Mouse (Mus musculus): ENCODE measurements around the gene Plxna4. TPM values are rescaled to one million over a fixed set of nuclear protein-coding genes. Genes with fewer than 3 reads are reported as not detected.
A peak's percentile ranks its signal among the peaks of the same experiment; 100 is the strongest.

Gene Plxna4
- 10 to 100 TPM; 11.2 to 11.8 TPM for total RNA-seq (2021)

DNA sequence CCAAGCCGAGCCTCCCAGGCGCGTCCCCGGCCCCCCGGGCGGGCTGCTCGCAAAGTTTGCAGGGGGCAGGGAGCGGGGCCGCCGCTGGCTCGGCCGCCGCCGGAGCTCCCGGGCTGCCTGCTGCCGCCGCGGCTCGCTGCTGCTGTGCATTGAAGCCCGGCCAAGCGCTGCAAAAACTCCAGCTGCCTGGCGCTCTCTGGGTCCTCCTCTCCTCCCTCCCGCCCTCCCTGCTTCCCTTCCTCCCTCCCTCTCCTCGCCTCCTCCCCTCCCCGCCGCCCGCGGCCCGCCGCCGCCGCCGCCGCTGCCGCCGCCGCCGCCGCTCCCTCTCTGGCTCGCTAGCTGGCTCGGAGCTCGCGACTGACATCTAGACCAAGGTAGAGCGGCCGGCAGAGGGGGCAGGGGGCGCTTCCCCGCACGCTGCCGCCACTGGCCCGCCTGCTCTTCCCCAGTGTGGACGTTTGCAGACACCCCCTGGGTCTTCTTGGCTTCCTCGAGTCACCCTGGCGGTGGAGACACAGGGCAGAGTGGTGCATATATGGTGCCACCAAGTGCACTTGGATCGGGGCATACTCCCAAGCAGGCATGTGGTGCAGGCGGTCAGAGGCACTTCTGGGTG is at the start of gene Plxna4:
Gene Plxna4 (minus strand): TSS at position 137 of the 616 bp plus-strand sequence.
- intact Hi-C loops (cut with DNase I), result loop anchor here (1.0 to 5.0 kb wide), 3 partner anchors 109 to 211 kb away; no protein-coding TSS in a partner anchor
- DNase-seq, result peak; percentile 75 to 81

DNA sequence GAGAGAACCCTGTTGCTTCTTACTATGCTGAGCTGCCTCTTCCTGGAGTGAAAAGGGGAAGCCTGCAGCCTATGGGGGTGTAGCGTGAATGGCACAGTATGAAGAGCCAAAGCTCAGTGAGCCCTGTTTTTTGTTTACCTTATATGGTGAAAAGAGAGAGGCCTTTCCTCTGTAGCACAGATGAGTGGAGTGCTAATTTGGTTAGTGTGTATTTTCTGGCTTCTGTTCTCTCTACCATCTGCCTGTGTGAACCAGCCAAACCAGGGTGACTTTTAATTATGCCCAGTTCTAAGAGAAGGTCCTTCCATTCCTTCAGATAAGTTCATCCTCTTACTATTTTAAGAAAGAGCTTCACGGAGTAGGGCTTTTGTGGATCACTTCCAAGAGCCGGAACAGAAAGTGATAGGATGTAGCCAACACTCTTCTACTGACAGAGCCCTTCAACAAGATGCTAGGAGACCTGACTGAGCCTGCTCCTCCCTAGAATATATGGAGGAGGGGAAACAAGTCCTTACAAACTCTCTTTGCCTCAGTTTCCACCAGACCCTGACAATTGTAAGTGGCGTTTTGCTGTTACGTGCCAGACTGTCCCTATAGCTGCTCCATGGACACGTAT is 49.7 kb upstream of the Plxna4 start:
- DNase-seq, result no peak
- intact Hi-C loops (cut with DNase I), result no loop called here

DNA sequence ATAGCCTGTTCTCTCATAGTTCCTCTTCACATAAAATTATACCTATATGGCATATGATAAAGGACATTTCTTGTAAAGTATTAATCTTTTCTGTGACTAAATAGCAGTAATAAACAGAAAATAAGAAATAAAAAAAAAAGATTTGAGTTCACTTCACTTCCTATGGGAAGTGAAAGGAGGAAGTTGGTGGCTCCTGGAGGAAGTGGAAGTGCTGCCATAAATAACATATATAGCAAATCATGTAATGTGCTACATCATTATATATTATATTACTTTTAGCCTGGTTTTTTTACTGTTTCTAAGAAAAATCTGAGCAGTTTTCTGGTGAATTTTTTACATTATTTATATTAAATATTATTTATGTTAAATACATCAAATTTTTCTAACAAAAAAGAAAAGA is 22.7 kb upstream of the Plxna4 start:
- DNase-seq, result no peak
- intact Hi-C loops (cut with DNase I), result no loop called here

DNA sequence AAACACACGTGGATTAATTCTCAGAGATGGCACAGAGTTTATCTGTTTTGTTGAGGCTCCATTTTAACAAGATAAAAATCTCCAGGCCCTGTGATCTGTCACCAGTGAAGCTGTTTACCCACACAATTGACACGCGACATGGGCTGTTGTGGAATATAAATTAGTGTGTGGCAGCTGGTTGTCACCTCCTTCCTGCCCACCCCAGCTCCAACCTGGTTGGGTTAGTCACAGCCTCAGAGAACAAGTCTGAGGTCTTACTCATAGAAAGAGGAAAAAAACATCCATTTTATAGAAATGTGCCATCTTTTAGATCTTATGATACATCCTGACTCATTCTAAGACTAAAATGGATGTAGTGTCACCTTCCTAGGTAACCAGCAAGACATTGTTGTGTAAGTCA is 18.8 kb upstream of the Plxna4 start:
- no peak for DNase-seq
- intact Hi-C loops (cut with DNase I), result no loop called here

DNA sequence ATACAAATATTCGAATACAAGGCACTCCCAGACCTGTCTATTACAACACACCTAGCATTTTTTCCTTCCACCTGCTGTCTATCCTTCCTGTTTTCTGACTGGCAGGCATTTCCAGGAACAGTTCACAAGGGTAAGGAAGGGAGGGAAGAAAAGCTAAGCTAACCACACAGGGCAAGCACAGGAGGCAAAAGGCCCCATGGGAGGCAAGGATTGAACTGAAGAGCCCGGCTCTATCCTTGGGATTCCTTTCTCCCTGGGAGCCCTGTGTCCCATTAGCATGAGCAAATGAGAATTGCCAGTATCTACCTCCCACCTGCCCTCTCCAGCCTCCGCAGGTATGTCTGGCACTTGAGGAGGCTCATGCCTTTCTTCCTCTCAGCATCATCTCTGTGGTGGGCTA is 17.6 kb upstream of the Plxna4 start:
- intact Hi-C loops (cut with DNase I), result no loop called here
- no peak for DNase-seq

DNA sequence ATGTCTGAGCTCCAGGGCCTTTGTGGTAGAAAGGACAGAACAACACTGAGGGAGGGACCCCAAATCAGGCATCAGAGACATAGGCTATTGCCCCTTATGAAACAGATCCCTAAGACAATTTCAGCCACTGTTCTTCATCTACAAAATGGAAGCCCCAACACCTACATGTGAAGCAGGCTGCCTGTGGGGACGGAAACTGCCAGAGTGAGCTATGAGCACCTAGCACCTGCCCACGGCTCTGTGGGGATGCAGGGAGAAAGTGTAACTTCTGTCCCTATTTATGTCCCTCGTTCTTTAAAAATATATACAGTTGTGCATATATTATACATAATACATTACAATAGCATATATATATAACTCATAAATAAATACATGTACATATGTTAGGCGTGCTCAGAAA is 16.9 kb upstream of the Plxna4 start:
- no peak for DNase-seq
- intact Hi-C loops (cut with DNase I), result no loop called here

DNA sequence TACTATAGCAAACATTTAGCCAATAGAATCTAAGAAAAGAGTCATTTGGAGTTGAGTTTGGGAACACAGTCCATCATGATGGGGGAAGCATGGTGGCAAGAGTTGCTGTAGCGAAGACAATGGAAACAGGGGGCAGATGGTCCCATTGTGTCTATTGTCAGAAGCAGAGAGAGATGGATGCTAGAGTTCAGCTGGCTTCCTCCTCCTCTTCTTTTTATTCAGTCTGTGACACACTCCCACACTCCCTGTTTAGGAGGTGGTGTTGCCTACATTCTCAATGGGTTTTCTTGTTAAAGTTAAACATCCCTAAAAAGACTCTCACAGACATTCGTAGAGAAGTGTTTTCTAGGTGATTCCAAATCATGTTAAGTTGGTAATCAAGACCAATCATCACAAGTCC is 14.1 kb upstream of the Plxna4 start:
- intact Hi-C loops (cut with DNase I), result no loop called here
- no peak for DNase-seq

DNA sequence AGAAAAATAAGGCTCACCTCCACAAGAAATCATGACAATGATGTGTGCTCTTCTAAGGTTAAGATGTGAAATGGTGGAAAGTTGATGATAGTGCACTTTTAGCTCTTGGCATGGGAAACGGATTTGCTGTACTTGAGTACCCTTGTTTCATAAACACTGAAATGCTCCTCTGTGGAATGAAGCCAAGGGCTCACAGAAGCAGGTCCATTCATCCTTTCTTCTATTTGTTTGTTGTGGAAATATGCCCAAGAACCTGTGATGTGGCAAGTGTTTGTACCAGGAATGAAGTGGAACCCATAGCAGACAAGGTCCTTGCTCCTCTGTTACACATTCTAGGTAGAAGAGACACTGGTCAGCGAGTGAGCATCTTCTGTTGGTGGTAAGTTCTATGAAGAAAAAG is 13.3 kb upstream of the Plxna4 start:
- no peak for DNase-seq
- intact Hi-C loops (cut with DNase I), result no loop called here

DNA sequence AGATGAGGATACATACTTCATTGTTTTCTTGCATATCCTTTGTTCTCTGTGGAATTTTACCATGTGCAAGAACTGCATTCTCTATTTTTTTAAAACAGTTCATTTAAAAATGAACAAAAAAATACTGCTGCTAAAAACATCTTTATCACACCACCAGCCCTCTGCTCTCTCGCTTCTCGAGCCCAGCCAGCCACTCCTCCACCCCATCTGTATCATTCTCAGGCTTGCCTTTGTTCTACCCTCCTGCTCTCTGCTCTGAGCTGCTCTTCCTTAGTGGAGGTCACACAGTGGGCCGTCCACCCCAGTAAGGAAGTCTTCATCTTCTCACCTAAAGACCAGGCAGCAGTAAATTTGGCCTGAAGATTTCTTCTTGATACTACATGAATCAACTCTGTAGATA is 7.6 kb upstream of the Plxna4 start:
- no peak for DNase-seq
- intact Hi-C loops (cut with DNase I), result loop anchor here (10.0 kb wide), 1 partner anchor 529 kb away; no protein-coding TSS in a partner anchor

DNA sequence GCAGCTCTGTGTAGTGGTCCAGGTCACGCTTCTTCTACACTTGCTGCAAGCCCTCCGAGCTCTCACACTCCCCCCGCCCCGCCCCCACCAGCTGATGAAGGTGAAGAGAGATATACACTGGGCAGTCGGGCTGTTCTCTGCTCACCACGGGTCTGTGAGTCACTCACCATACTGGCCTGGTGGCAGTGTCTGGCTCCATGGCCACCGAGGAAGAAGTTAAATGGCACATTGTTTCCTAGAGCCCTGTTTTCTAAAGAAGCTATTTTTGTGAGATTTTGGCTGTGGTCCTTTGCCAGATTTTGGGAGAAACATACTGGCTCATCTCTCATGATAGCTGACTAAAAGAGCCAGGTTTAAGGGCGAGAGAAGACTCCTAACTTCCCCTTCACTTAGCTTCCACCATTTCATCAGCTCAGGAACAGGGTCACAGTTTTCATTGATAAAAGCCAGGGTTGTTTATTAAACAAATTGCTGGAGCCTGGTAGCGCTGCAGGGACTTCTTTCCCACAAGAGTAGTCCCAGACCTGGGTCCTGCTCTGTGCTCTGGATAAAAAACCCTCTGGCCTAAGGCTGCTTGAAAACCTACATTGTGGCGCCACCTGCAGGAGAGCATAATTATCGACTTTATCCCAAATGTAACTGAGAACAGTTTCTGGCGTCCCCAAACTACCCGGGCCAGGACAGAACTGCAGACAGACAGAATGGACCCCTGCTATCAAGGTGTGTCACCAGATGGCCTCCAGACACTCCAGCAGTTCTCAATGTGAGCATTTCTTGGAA is 3.2 kb upstream of the Plxna4 start:
- intact Hi-C loops (cut with DNase I), result loop anchor here (1.0 to 10.0 kb wide), 6 partner anchors 194 to 929 kb away; no protein-coding TSS in a partner anchor
- peak; percentile 82 to 85 for DNase-seq

DNA sequence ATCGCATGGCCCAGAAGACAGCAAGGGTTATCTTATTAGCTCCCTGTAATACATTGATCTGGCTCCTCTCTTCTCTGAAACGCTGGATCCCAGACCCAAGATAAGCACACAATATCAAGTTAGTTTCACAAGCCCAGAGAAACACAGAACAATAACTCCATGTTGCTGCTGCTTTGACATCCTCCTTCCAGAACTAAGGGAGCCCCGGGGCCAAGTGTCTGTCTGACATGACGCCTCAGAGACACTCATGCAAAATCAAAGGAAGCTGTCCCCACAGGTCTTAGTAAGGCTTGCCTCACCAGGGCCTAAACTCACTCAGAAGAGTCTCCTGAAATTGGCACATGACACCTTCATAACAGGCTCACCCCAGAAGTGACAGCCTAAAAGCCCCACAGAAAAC is 1.6 kb upstream of the Plxna4 start:
- no peak for DNase-seq
- intact Hi-C loops (cut with DNase I), result loop anchor here (2.0 to 10.0 kb wide), 6 partner anchors 127 to 927 kb away; no protein-coding TSS in a partner anchor

DNA sequence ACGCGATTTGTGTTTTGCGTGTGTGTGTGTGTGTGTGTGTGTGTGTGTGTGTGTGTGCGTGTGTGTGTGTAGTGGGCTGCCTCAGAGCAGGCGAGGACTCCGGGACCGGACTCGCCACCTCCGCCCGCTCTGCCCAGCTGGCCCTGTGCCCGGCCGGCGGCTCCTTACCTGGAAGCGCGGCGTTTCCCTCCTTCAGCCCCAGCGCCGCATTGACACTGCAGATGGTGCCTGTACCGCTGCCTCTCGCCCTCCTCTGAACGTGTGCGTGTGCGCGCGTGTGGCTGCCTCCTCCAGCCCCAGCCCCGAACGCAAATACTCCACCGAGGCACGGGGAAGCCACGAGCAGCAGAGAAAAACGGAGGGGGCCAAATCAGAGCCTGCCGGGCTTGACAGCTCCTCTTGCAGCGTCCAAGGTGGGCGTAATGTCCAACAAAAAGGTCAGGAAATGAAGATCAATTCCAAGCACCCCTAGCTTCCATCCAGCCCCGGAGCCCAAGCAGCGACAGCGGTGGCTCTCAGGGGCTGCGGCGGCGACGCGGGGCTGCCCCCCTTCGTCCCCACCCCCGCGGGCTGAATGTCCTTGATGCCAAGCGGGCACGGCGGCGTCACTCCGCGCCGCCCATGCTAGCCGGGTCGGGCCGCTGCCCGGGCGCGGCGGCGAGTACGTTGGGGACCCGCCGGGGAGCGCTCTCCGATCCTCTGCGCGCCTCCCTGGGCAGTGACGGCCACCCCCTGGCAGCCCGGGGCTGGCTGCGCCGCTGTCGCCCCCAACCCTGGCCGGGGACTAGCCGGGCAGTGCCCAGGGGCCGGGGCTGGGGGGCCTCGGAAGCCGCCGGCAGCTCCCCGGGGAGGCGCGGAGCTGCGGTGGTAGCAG is 619 bp downstream of the Plxna4 start:
- intact Hi-C loops (cut with DNase I), result loop anchor here (1.0 to 5.0 kb wide), 3 partner anchors 108 to 210 kb away; no protein-coding TSS in a partner anchor
- peak; percentile 60 to 61 for DNase-seq

DNA sequence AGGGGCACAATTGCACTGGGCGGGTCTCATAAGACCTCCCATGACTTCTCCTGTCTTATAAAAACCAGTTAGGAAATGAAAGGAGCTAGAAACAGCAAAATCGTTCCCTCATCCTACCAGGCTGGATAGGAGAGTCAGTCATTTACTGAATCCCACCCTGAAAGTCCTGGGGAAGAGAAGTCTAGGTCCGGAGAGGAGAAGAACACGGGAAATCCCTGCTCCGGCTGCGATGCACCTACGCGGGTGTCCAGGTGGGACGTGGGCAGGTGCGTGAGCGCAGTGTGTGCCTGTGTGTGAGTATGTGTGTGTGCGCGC is 1.2 kb downstream of the Plxna4 start:
- no peak for DNase-seq
- intact Hi-C loops (cut with DNase I), result loop anchor here (5.0 kb wide), 2 partner anchors 124 to 209 kb away; no protein-coding TSS in a partner anchor

DNA sequence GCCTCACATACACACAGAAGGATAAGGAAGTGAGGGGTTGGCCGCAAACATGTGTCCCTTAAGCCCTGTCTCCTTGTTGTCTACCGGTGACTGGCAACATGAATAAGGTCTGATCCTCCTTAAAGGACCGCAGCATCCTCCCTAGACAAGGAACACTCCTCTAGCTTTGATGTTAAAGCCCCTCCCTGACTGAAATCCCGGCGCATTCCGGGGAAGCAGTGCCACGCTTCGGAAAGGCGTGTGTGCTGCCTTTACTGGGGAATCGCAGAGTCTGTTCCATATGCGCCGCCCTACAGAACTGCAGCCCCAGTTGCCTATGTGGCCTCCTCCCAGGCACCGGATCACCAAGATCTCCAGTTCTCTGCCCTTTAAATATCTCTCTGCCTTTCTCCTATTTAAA is 1.6 kb downstream of the Plxna4 start:
- intact Hi-C loops (cut with DNase I), result loop anchor here (5.0 kb wide), 2 partner anchors 124 to 209 kb away; no protein-coding TSS in a partner anchor
- DNase-seq, result peak; percentile 30 to 49

DNA sequence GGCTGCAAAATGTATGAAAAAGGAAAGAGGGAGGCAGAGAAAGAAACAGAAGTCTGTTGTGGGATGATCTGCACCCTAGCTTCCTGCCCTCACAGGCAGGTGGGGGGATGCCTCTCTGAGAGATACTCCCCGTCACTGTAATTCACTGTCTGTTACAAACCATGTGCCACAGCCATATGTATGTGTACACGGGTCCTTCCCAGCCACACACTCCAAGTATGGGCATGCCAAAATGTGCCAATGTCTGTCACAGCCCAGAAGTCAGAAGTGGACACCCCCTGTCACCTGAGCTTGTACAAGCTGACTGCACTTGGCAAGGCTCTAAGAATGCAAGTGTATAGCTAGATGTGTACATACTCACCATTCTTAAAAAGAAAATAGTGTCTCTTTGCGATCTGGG is 2.8 kb downstream of the Plxna4 start:
- no peak for DNase-seq
- intact Hi-C loops (cut with DNase I), result loop anchor here (2.0 to 5.0 kb wide), 3 partner anchors 72 to 208 kb away; no protein-coding TSS in a partner anchor

DNA sequence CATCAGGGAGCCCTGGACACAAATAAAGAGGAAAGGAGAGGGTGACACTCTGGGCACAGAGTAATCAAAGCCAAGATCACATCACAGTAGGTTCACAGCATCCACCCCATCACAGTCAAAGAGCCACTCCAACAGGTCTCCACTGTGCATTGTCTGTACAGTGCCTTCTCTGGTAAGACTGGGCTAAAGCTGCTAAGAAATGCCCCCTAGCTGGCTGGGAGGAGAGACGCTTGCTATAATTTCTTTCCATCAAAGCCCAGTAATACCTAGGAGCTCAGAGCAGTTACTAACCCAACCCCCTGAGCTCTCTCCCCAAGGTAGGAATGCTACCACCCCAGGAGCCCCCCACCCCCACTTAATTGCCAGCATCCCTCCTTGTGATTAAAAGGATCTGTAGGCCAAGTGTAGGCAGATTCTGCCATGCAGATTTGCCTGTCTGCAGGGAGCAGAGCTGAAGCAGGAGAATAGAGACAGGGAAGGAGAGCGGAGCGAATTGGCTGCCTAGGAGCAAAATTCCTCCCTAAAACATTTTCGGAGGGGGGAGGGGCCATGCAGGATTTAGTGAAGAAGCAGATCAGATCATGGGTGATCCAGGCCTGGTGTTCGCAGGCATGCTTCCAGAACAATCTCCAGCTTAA is 3.6 kb downstream of the Plxna4 start:
- intact Hi-C loops (cut with DNase I), result loop anchor here (2.0 kb wide), 1 partner anchor 72 kb away; no protein-coding TSS in a partner anchor
- no peak for DNase-seq

DNA sequence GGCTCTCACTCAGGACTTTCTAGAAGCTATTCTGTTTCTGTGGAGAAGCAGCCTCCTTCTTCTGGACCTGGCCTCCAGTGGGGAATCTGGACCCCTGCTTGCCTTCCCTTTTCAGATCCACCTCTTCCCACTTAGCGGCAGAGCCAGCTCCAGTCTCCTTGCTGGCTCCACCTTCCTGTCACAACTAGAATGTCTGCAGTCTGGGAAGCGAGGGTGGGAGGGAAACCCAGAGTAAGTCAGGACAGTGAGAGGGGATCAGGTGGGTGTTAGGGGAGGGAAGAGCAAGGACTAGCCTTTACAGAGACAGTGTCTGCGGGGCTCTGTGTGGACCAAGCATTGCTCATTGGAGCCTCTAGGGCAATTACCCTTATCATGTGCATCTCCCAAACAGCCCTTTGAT is 4.4 kb downstream of the Plxna4 start:
- intact Hi-C loops (cut with DNase I), result no loop called here
- no peak for DNase-seq

DNA sequence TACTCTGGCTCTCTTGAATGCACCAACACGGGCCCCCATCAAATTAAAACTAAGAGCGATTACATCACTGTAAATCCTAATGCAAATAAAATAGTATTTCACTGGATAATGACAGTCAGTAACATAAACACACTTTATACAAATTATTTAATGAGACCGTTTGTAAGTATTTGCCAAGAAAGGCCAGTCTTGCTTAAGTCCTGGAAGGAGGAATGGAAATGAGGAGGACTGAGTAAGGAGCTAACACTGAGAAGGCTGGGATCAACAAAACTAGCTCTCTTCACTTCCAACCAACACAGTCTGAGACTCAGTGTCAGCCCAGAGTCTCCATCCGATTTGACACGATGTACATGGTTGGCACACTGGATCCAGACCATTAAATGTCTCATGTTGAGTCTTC is 16.5 kb downstream of the Plxna4 start:
- intact Hi-C loops (cut with DNase I), result no loop called here
- no peak for DNase-seq

DNA sequence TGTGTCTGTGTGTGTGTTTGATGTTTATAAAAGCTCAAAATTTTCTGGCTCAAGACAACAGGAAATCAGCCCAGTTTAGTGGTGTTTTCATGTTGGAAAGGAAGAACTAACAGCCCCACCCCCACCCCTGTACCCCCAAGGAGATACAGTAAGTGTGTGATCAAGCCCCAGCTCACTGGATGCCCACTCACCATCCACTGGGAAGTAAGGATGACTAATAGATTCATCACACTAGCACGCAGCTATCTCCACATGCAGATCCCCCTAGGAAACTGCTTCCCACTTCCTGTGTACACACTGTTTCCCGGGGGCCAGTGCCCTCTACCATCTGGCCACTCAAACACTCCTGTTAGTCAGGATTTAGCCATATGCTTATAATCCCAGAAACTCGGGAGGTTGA is 17.5 kb downstream of the Plxna4 start:
- intact Hi-C loops (cut with DNase I), result no loop called here
- no peak for DNase-seq

DNA sequence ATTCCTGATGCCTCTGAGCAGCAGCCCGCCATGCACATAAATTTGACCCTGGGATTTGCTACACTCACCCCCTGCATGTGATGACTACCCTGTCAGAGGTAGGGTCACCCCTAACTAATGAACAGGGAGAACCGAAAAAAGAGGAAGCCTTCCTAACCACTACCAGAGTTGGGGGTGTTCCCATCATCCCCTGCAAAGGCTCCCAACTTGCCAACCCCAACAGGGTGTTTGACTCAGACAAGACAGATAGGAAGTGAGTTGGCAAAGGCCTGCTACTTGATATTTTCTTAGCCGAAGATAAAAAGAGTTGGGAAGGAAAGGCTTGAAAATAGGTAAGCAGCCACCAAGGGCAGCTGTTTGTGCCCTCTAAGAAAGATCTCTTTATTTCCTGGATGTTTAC is 18.1 kb downstream of the Plxna4 start:
- intact Hi-C loops (cut with DNase I), result no loop called here
- DNase-seq, result no peak

Measured in heart, postnatal 36 days (tissue).